Mouse (Mus musculus) CH12.LX (cell line): ENCODE measurements around the gene Grik1.

ENCODE experiments used
- CHD2 ChIP-seq: IDR thresholded peaks from 2 replicates; pipeline ENCODE4 v1.6.1; 2011; ENCODE audit warnings: low read length, improper control_type of control experiment
- CTCF ChIP-seq, 2 experiments: IDR thresholded peaks in 1 of 2; conservative IDR thresholded peaks in 1 of 2; 2 replicates each; pipeline ENCODE4 v1.5.1; 2011 to 2012; ENCODE audit warnings: low read depth in 2 of 2, low read length in 2 of 2, improper control_type of control experiment in 1 of 2, inconsistent platforms in 1 of 2, mild to moderate bottlenecking in 1 of 2, moderate library complexity in 1 of 2
- NELFE ChIP-seq: IDR thresholded peaks from 2 replicates; pipeline ENCODE4 v1.6.1; 2011; ENCODE audit warnings: low read depth, low read length, improper control_type of control experiment
- NRF1 ChIP-seq: IDR thresholded peaks from 2 replicates; pipeline ENCODE4 v1.6.1; 2014; ENCODE audit warnings: low read depth, mild to moderate bottlenecking, inconsistent platforms, low read length, improper control_type of control experiment, moderate library complexity

- TF ChIP-seq CTCF (conservative IDR thresholded peaks at IDR 0.05 in 1 of 2, IDR thresholded peaks at IDR 0.05 in 1 of 2; ENCODE audit: low read depth in 2 of 2, low read length in 2 of 2) (no peak), NRF1 (no peak), CHD2 (no peak), NELFE (no peak)
These were observed 37.4 kb downstream of the Grik1 start for GRCm38 (mm10) chr16:88252676-88253075.
